9 mouse cellular contexts compared by ENCODE assay signal in the genomic region with DNA sequence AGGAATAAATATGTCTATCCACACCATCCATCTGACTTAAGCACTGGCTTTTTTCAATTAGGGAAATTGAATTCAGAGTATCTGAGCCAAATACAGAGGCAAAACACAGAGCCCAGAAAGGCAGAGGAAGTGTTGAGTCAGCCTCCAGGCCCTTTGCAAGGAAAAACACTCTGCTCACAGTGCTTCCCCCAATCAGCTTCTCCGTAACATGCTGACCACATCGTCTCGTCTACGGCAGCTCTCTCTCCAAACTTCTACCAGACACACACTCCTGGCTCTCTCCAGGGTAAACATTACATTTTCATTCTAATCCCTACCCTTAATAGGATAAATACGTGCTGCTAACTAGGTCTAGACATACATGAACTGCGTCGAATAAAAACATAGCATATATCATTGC.
A peak's percentile ranks its signal among the peaks of the same experiment; 100 is the strongest.
DNase-seq lines count a peak whose midpoint lies in the region; ATAC-seq lines count a peak whose summit lies in the region.
"Had no signal": no experiment of that assay in that cellular context is flagged by ENCODE, and none has a peak within 500 bp of the region (broad histone marks: within the 10 kb centered on the region; RNA-seq: fewer than 3 reads in every experiment).

No protein-coding gene starts in this region.

- H3K9me3 ChIP-seq in forebrain, embryonic 13.5 days (replicated peaks): no peaks in the 10 kb centered on the region

- no peak overlapping the region for H3K4me2 ChIP-seq in forebrain, embryonic 13.5 days

- DNase-seq in embryo, embryonic 10 days (ENCODE audit: low spot score): peak; percentile 8
- no peak for DNase-seq in embryo, embryonic 9.5 days (ENCODE audit: extremely low spot score)
- peak; percentile 59 for DNase-seq in right cerebral cortex, adult 18-20 months
- no peak for DNase-seq in right cerebral cortex, postnatal 4 days
- peak; percentile 47 for DNase-seq in layer of hippocampus, adult 9-11 months
- no peak for DNase-seq in MN1 (ENCODE audit: low spot score)

- no peak for ATAC-seq in CD4-positive, CD25-positive, alpha-beta regulatory T cell, adult 4 months
- ATAC-seq in forebrain, embryonic 13.5 days: no peak

- WGBS in forebrain, embryonic 13.5 days: 78% methylated on average over 7 of the region's 7 CpGs

- H3K36me3 ChIP-seq in forebrain, embryonic 13.5 days (ENCODE audit: poor library complexity, severe bottlenecking): no peaks in the 10 kb centered on the region

- H3K4me3 ChIP-seq in forebrain, embryonic 13.5 days: no peak overlapping the region

- no peaks in the 10 kb centered on the region for H3K27me3 ChIP-seq in forebrain, embryonic 13.5 days

- no peak overlapping the region for H3K27ac ChIP-seq in forebrain, embryonic 13.5 days
- H3K27ac ChIP-seq: liver, embryonic 14.5 days had no signal

- H3K9ac ChIP-seq in forebrain, embryonic 13.5 days: no peak overlapping the region
- H3K9ac ChIP-seq: liver, embryonic 14.5 days had no signal

- 0 out of 2 replicates have a peak, but pooled peaks cover 5% of the 10 kb centered on the region for H3K4me1 ChIP-seq in forebrain, embryonic 13.5 days

Comparison
In these comparisons a context has a peak if more than half of its experiments do, and no peak if none do; other contexts are left out.
1. DNase-seq: peak in embryo, embryonic 10 days (single experiment), right cerebral cortex, adult 18-20 months (single experiment) and layer of hippocampus, adult 9-11 months (single experiment); none in embryo, embryonic 9.5 days (single experiment), right cerebral cortex, postnatal 4 days (single experiment) and MN1 (single experiment).